Mouse (Mus musculus) embryonic fibroblast, embryonic 13.5 days (primary cell): ENCODE measurements at regions not wholly inside any gene's neighbourhood (a gene's known extent, or its start where the extent isn't known, plus 50 kb on each side); places are given as distances from the start of the nearest gene placed in this dataset.

Source experiments
- CTCF ChIP-seq: IDR thresholded peaks from 2 replicates; pipeline ENCODE4 v1.5.1; 2011; ENCODE audit warnings: mild to moderate bottlenecking, control low read depth, low read length, moderate library complexity, borderline replicate concordance; ENCODE audit not compliant: insufficient read depth
- POLR2A ChIP-seq: IDR thresholded peaks from 2 replicates; pipeline ENCODE4 v1.6.1; 2011; ENCODE audit warnings: low read depth, mild to moderate bottlenecking, control low read depth, low read length, moderate library complexity

- TF ChIP-seq POLR2A (no peak), CTCF (no peak)
Measured at GRCm38 (mm10) chr15:60132701-60133100, 116.3 kb upstream of the 4933412E24Rik start.
